Mouse (Mus musculus) stomach, embryonic 14.5 days (tissue): ENCODE measurements around the gene E2f1. TPM values are rescaled to one million over a fixed set of nuclear protein-coding genes. Genes with fewer than 3 reads are reported as not detected.

Experiments
- ATAC-seq: fragments of 200-750 bp; cut with Nextera tagmentation; 2 replicates; pipeline ENCODE4 v1.8.0; 2017; ENCODE audit warnings: low read depth, moderate TSS enrichment; ENCODE audit not compliant: insufficient number of reproducible peaks, insufficient read depth, low FRiP score
- H3K27ac ChIP-seq: fragments of 300-500 bp; sonication (generic); 2 replicates; pipeline ENCODE4 v1.5.1; 2014; ENCODE audit warnings: mild to moderate bottlenecking, low read length, moderate library complexity, mixed read lengths
- H3K27me3 ChIP-seq: fragments of 300-500 bp; sonication (generic); 2 replicates; pipeline ENCODE4 v1.6.1; 2014; ENCODE audit warnings: low read length, control low read depth, mixed read lengths; ENCODE audit not compliant: control insufficient read depth, insufficient read depth
- H3K36me3 ChIP-seq: fragments of 300-500 bp; sonication (generic); 2 replicates; pipeline ENCODE4 v1.6.1; 2014; ENCODE audit warnings: mild to moderate bottlenecking, control low read depth, low read length, moderate library complexity, mixed read lengths; ENCODE audit not compliant: control insufficient read depth, insufficient read depth
- H3K4me1 ChIP-seq: fragments of 300-500 bp; sonication (generic); 2 replicates; pipeline ENCODE4 v1.6.1; 2014; ENCODE audit warnings: low read length, control low read depth, mixed read lengths; ENCODE audit not compliant: control insufficient read depth, insufficient read depth
- H3K4me2 ChIP-seq: fragments of 300-500 bp; sonication (generic); replicated peaks from 2 replicates; pipeline ENCODE4 v1.6.1; 2014; ENCODE audit warnings: low read depth, low read length, control low read depth
- H3K4me3 ChIP-seq: fragments of 300-500 bp; sonication (generic); 2 replicates; pipeline ENCODE4 v1.5.1; 2014; ENCODE audit warnings: low read depth, low read length, control low read depth
- H3K9ac ChIP-seq: fragments of 300-500 bp; sonication (generic); replicated peaks from 2 replicates; pipeline ENCODE4 v1.6.1; 2014; ENCODE audit warnings: low read depth, mild to moderate bottlenecking, control low read depth, low read length, moderate library complexity, mixed read lengths
- H3K9me3 ChIP-seq: fragments of 300-500 bp; sonication (generic); 2 replicates; pipeline ENCODE4 v1.6.1; 2016; ENCODE audit warnings: low read depth, low read length, control low read depth; ENCODE audit not compliant: control insufficient read depth
- WGBS: fragments of 180-500 bp; shearing (Covaris S2); extraction: QIAGEN DNeasy Blood & Tissue Kit; methylation state at CpG from one replicate; pipeline ENCODE4 v1.1.7; 2014; 5-methylcytosine and 5-hydroxymethylcytosine counted together
- polyA plus RNA-seq: library from polyadenylated mRNA; unstranded; fragments of >200 nt; fragmentation: Nextera tagmentation; extraction: Ambion mirVana; gene quantifications from 2 replicates; pipeline ENCODE4 v1.2.1, GENCODE M21; 2014

The E2f1 gene
- polyA plus RNA-seq, 1 experiment from 2014 or later: 7.4 TPM

- 62% methylated on average over 12 of the region's 12 CpGs for WGBS
- ATAC-seq: no peak
These were observed 7.4 kb upstream of the E2f1 start for GRCm38 (mm10) chr2:154576876-154577743.

GRCm38 (mm10) chr2:154574271-154574670 lies 4.6 kb upstream of the E2f1 start:
- Histone ChIP-seq H3K27ac (no peak overlapping the region), H3K27me3 (no peaks in the 10 kb centered on the region), H3K4me3 (no peak overlapping the region), H3K36me3 (no peaks in the 10 kb centered on the region), H3K4me1 (no peaks in the 10 kb centered on the region; the same call in 1 of the 2 replicates), H3K9me3 (no peaks in the 10 kb centered on the region), H3K9ac (no peak overlapping the region), H3K4me2 (no peak overlapping the region)
- 71% methylated on average over 7 of the region's 7 CpGs for WGBS
- no peak for ATAC-seq

More at GRCm38 (mm10) chr2:154576876-154577743, 7.4 kb upstream of the E2f1 start:
- Histone ChIP-seq H3K4me3 (no peak overlapping the region), H3K9ac (no peak overlapping the region), H3K27ac (no peak overlapping the region), H3K9me3 (no peaks in the 10 kb centered on the region), H3K4me2 (no peak overlapping the region), H3K36me3 (no peaks in the 10 kb centered on the region), H3K4me1 (no peaks in the 10 kb centered on the region), H3K27me3 (no peaks in the 10 kb centered on the region)

- 74% methylated on average over 3 of the region's 3 CpGs for WGBS
- Histone ChIP-seq H3K27ac (no peak overlapping the region), H3K9ac (no peak overlapping the region), H3K27me3 (no peaks in the 10 kb centered on the region), H3K4me1 (peaks cover 10% of the 10 kb centered on the region; the same call in 1 of the 2 replicates), H3K4me3 (no peak overlapping the region), H3K4me2 (no peak overlapping the region), H3K36me3 (no peaks in the 10 kb centered on the region), H3K9me3 (no peaks in the 10 kb centered on the region)
- ATAC-seq: no peak
These were observed 3.3 kb upstream of the E2f1 start for GRCm38 (mm10) chr2:154572996-154573395.

DNA sequence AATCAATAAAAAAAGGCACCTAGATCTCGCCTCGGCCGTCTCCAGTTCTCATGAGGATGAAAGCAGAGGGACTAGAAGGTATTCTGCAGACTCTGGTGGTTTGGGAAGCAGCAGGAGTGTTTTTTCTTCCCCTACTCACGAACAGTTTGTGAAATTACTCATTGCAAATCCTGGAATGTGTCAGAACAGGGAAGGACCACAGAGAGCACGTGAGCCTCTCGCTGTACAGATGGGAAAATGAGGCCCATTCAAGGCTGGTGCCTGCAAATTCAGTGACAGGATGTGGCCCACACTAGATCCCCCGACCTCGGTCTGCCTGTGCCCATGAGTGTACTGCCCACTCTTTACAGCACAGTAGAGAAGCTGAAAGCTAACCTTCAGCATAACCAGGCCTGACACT lies 2.3 kb upstream of the E2f1 start:
- peak overlapping the region; percentile 6; the same call in 1 of the 2 replicates for H3K27ac ChIP-seq
- no peaks in the 10 kb centered on the region for H3K9me3 ChIP-seq
- peaks cover 19% of the 10 kb centered on the region; the same call in 1 of the 2 replicates for H3K4me1 ChIP-seq
- H3K9ac ChIP-seq: no peak overlapping the region
- WGBS: 54% methylated on average over 8 of the region's 8 CpGs
- ATAC-seq: no peak
- no peak overlapping the region for H3K4me3 ChIP-seq
- no peak overlapping the region for H3K4me2 ChIP-seq
- H3K27me3 ChIP-seq: no peaks in the 10 kb centered on the region
- H3K36me3 ChIP-seq: no peaks in the 10 kb centered on the region

DNA sequence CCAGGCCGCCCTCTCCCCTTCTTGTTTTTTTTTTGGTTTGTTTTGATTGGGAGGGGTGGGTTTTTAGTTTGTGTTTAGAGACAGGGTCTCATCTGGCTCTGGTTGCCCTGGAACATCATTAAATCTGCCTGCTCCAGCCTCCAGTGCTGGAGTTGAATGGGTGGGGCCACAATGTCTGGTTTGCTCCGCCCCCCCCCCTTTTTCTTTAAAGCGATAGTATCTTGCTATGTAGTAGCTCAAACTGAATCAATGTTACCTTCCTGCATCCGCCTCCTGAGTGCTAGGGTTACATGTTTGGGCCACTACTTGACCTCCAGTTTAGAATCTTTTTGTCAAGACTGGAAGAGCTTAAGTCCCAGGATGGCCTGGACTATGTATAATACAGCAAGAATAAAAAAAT lies 1.6 kb upstream of the E2f1 start:
- H3K4me3 ChIP-seq: no peak overlapping the region
- ATAC-seq: no peak
- H3K4me1 ChIP-seq: peaks cover 23% of the 10 kb centered on the region; the same call in 1 of the 2 replicates
- no peaks in the 10 kb centered on the region for H3K27me3 ChIP-seq
- H3K4me2 ChIP-seq: no peak overlapping the region
- 96% methylated on average over 4 of the region's 4 CpGs for WGBS
- no peaks in the 10 kb centered on the region for H3K36me3 ChIP-seq
- no peak overlapping the region for H3K27ac ChIP-seq
- no peak overlapping the region for H3K9ac ChIP-seq
- H3K9me3 ChIP-seq: no peaks in the 10 kb centered on the region

- Histone ChIP-seq H3K4me3 (no peak overlapping the region; the same call in 1 of the 2 replicates), H3K27ac (peak overlapping the region; percentile 67; the same call in 1 of the 2 replicates), H3K9me3 (no peaks in the 10 kb centered on the region), H3K9ac (no peak overlapping the region), H3K4me1 (peaks cover 29% of the 10 kb centered on the region), H3K4me2 (peak overlapping the region; percentile 64; the same call in 1 of the 2 replicates), H3K27me3 (no peaks in the 10 kb centered on the region), H3K36me3 (0 out of 2 replicates have a peak, but pooled peaks cover under 1% of the 10 kb centered on the region)
- 60% methylated on average over 4 of the region's 4 CpGs for WGBS
- no peak for ATAC-seq
These were observed 974 bp upstream of the E2f1 start for GRCm38 (mm10) chr2:154570666-154571065.

GRCm38 (mm10) chr2:154569071-154569748 lies 482 bp downstream of the E2f1 start:
- Histone ChIP-seq H3K27ac (peak overlapping the region; percentile 89), H3K9ac (peak overlapping the region; percentile 87), H3K4me3 (peak overlapping the region; percentile 72), H3K36me3 (peaks cover 2% of the 10 kb centered on the region; the same call in 1 of the 2 replicates), H3K9me3 (no peaks in the 10 kb centered on the region), H3K27me3 (no peaks in the 10 kb centered on the region), H3K4me1 (peaks cover 31% of the 10 kb centered on the region), H3K4me2 (peak overlapping the region; percentile 82)
- peak; percentile 85 for ATAC-seq
- under 1% methylated on average over 69 of the region's 70 CpGs for WGBS

- WGBS: 13% methylated on average over 10 of the region's 10 CpGs
- peaks cover 2% of the 10 kb centered on the region; the same call in 1 of the 2 replicates for H3K36me3 ChIP-seq
- H3K9me3 ChIP-seq: no peaks in the 10 kb centered on the region
- H3K4me2 ChIP-seq: peak overlapping the region; percentile 82
- H3K27me3 ChIP-seq: no peaks in the 10 kb centered on the region
- ATAC-seq: peak; percentile 2; the same call in 1 of the 2 replicates
- H3K27ac ChIP-seq: peak overlapping the region; percentile 89
- peak overlapping the region; percentile 72 for H3K4me3 ChIP-seq
- peak overlapping the region; percentile 87 for H3K9ac ChIP-seq
- H3K4me1 ChIP-seq: peaks cover 31% of the 10 kb centered on the region
These were observed 1.2 kb downstream of the E2f1 start for GRCm38 (mm10) chr2:154568329-154569070.
